Mouse (Mus musculus): ENCODE measurements at regions not wholly inside any gene's neighbourhood (a gene's known extent, or its start where the extent isn't known, plus 50 kb on each side); places are given as distances from the start of the nearest gene placed in this dataset.

- DNase-seq: no peak
These were observed 141.1 kb upstream of the Fndc3a start for GRCm38 (mm10) chr14:72850884-72851283.

GRCm38 (mm10) chr14:72848271-72848955 lies 138.6 kb upstream of the Fndc3a start:
- DNase-seq: no peak

DNA sequence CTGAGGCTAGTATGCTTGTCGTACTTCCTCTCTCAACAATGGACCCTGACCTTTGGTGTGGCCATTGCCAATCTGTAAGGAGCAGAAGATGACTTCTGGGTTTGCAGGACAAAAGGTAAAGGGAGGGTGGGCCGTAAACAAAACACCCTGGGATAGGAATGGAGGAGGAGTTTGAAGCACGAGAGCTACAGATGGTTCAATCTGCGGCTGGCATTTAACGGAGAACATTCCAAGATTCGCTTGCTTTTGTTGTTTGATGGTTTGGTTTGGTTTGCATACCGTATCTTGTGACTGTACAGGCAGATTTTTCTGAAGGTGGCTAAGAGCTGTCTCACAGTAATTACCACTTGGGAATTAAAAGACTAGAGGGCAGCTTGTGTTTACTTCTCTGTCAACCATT lies 137.7 kb upstream of the Fndc3a start:
- no peak for DNase-seq

DNA sequence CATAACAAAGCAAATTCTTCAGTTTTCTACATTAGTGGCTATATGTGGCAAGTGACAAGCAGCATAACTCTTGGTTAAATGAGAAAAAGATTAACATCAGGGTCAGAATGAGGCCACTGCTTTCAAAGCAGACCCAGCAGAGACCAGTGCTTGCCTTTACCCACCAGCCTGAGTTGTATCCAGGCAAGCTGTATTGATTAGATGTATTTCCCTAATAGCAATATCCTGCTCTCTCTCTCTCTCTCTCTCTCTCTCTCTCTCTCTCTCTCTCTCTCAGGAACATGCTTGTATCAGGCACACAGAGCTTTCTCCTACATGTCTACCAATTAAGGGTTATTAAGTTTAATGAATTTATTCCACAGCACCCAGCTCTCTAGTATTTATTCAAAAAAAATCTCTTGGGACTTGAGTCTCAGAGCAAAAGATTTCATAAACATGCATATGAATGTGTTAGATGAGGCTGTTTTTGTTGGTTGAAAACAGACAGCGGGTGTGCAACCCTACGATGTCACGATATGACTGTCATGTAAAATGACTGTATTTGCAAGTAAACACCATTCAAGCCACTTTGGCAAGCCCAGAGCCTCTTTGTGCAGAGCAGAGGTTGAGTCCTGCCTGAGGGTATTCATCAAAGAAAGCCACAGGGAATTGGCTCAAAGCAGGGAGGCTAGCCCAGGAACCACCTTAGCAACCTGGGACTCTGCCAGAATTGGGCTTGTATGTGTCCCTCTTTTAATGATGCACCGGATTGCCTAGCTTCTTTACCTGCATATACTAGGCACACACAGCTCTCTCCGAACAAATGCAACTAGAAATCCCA lies 136.0 kb upstream of the Fndc3a start:
- DNase-seq: no peak

DNA sequence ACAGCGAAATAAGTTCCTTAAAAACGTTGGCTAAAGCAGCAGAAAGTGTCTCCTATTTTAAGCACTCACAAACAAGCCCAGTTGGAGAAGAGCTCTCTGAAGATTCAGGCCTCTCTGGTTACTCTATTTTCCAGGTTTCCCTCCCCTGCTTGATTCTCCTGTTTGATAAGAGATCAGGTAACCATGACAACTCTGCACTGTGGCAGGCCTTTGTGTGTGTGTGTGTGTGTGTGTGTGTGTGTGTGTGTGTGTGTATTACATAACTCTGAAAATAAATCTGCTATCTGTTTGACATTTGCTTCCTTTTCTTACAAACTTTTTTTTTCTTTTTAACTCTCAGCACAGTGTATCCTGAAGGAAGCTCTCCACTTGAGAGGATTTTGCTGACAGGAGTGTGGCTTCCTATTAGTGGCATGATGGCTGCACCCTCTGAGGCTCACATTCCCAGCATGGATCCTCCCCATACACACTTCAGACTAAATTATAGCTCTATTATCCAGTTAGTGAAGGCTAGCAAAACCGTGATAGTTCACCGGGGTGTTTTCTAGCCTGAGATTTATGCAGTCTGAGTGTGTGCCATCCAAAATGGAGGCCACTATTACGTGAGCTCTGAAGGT lies 135.1 kb upstream of the Fndc3a start:
- DNase-seq: no peak

GRCm38 (mm10) chr14:72841753-72842152 lies 131.9 kb upstream of the Fndc3a start:
- DNase-seq: no peak

GRCm38 (mm10) chr14:72835158-72835557 lies 125.4 kb upstream of the Fndc3a start:
- no peak for DNase-seq

DNA sequence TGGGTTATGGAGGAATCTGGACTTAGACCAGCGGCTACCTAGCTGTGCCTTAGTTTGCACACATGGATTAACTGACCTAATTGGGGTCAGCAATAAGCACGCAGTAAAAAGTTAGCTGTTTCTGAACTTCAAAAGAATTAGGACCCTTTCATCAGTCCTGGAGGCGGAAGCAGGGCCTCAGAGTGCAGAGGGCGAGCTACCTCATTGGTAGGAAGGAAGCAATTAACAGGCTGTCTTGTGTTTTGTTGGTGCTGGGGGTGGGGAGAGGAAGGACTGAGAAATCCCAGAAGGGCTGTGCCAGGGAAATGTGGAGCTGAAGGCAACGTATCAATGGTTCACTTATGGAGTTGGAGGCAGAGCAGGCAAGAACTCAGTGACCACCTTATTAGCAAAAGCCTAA lies 119.5 kb upstream of the Fndc3a start:
- DNase-seq: no peak

- DNase-seq: no peak
These were observed 115.7 kb upstream of the Fndc3a start for GRCm38 (mm10) chr14:72825549-72825948.

DNA sequence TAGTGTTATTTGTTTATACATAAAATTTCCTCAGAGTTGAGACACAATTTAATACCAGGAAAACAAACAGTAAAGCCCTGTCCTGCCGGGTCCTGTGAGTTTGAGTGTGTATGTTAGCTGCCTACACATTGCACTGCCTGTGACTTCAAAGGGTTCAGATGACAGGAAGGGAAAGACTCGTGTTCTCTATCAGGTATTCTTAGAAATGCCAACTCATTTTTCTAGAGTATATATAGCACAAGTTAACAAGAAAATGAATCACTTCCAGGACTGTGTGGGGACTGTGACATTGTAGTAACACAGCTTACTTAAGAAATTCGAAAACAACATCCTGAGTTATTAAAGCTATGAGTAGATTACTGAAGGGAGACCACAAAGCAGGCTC lies 112.4 kb upstream of the Fndc3a start:
- no peak for DNase-seq

GRCm38 (mm10) chr14:72821517-72822230 lies 111.9 kb upstream of the Fndc3a start:
- DNase-seq: no peak

DNA sequence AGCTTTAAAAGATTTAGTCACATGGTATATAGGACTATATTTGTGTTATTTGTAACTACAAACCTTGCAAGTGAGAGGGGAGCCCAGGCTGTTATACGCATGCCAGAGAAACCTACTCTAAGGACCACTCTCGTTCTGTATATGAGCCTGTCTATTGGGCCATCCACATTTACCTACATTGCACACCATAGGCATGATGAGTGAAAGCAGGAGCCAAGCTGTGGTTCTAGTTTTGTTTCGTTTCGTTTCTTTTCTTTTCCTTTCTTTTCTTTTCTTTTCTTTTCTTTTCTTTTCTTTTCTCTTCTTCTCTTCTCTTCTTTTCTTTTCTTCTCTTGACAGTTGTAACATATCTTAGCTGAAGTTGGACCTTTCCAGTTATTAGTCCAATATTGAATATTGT lies 109.2 kb upstream of the Fndc3a start:
- DNase-seq: no peak

DNA sequence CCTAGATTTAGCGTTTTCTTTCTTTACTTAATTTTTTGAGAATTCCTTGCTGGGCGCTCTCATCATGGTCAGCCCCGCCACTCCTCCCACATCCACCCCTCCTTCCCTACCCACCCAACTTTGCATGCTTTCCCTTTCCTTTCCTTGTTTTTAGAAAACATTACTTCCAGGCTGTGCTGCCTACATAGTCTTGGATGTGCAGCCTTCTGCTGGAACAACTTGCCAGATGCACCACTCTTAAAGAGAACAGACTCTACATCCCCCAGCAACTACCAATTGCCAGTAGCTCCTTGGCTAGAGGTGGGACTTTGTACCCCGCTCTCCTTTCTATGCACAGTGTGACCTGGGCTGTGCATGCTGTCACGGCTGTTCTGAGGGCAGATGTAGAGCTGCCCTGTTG lies 108.0 kb upstream of the Fndc3a start:
- DNase-seq: no peak

DNA sequence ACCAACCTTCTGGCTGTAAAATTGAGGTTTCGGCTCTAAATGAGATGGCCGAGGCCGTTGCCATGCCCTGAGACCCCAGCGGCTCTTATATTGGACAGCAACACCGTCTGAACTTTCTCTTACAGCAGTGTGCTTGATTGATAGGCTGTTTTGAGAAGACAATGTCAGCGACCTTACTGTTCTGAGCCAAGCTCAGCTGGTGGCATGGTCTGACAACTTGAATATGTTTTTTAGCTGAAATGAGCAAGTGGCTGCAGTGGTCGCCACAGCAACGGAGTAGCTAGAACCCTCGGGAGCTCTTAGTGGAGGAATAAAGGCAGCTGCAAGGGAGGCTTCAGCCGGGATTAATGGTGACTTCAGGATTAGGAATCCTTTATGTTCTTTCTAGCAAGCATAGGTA lies 107.0 kb upstream of the Fndc3a start:
- DNase-seq: peak; percentile 26

- no peak for DNase-seq
These were observed 99.3 kb upstream of the Fndc3a start for GRCm38 (mm10) chr14:72809138-72809537.

GRCm38 (mm10) chr14:72807947-72808346 lies 98.1 kb upstream of the Fndc3a start:
- no peak for DNase-seq

DNA sequence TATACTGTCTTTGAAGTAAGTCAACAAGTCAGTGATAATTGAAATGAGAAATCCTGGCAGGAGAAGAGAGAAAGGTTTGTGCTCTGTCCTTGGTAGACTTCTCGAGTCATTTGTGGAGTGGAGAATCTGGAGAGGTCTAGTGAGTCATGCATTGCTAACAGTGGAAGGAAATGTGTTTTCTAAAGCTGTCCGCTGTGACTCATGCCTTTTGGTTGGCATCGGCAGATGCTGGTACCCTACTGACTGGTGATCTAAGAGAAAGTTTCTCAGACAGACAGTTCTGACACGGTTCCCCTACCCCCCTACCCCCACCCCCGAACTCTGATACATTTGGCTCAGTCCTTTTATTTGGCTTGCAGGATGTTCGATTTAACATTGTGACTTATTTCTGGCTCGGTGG lies 97.5 kb upstream of the Fndc3a start:
- DNase-seq: no peak

GRCm38 (mm10) chr14:72806598-72806997 lies 96.8 kb upstream of the Fndc3a start:
- DNase-seq: no peak

DNA sequence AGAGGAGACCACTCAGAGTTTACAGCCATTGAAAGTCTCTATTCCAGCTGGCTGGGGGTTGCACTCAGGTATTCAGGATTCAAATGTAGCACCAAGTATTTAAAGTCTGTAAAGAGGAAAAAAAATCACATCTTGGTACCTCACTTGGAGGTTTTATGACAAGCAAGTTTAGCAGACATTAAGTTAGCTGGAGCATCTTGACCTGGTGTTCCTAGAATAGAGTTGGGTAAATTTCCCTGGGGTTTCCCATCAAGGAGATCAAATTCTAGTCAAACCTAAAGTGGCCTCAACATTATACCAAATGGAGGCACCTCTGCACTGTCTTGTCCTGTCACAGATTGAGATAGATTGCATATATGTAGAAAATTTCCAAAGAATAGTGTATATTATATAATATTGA lies 93.8 kb upstream of the Fndc3a start:
- DNase-seq: no peak

DNA sequence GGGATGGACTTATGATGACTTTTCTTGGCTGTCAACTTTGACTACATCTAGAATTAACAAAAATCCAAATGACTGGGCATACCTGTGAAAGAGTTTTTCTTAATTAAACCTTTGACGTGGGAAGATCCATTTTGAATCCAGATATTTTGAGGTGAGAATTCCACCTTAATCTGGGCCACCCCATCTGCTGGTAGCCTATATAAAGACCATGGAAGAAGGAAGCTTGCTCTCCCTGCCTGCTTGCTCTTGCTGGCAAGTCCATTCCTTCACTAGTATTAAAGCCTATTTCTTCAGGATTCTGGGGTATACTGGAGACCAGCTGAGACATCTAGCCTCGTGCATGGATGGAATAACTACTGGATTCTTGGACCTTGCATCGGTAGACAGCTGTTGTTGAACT lies 80.9 kb upstream of the Fndc3a start:
- DNase-seq: no peak

- DNase-seq: no peak
These were observed 77.1 kb upstream of the Fndc3a start for GRCm38 (mm10) chr14:72786929-72787328.

- no peak for DNase-seq
These were observed 73.4 kb upstream of the Fndc3a start for GRCm38 (mm10) chr14:72783248-72783647.

DNA sequence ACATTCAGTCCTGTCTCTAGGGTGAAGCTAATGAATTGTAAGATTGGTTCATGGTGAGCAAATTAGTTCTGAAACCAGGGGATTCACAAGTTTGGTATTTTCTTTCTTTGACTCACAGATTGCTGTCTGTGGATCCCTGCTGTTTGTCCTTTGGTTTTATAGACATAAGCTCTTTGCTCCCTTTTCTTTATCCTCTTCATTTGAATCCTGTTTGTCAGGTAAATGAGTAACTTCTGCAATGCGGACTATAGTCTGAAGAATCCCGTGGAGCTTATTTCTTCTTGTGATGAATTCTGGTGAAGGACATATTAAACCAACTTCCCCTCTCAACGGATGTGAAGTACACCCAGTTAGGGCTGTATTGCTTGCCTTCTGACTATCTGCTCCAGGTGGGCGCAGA lies 69.6 kb upstream of the Fndc3a start:
- DNase-seq: no peak

- DNase-seq: no peak
These were observed 69.0 kb upstream of the Fndc3a start for GRCm38 (mm10) chr14:72778756-72779155.
